Mouse (Mus musculus) forebrain, embryonic 12.5 days (tissue): ENCODE data around the gene B4galt3. TPM values are rescaled to one million over a fixed set of nuclear protein-coding genes. Genes with fewer than 3 reads are reported as not detected.

Experiments used
- ATAC-seq: fragments of 200-750 bp; cut with Nextera tagmentation; 2 replicates; pipeline ENCODE4 v1.8.0; 2017; ENCODE audit warnings: moderate TSS enrichment; ENCODE audit not compliant: low FRiP score
- H3K27ac ChIP-seq: fragments of 300-500 bp; sonication (generic); 2 replicates; pipeline ENCODE4 v1.5.1; 2016; ENCODE audit warnings: mild to moderate bottlenecking
- H3K27me3 ChIP-seq: fragments of 300-500 bp; sonication (generic); 2 replicates; pipeline ENCODE4 v1.6.1; 2016; ENCODE audit warnings: mild to moderate bottlenecking
- H3K36me3 ChIP-seq: fragments of 300-500 bp; sonication (generic); replicated peaks from 2 replicates; pipeline ENCODE4 v1.6.1; 2016; ENCODE audit warnings: mild to moderate bottlenecking
- H3K4me1 ChIP-seq: fragments of 300-500 bp; sonication (generic); 2 replicates; pipeline ENCODE4 v1.6.1; 2016
- H3K4me2 ChIP-seq: fragments of 300-500 bp; sonication (generic); 2 replicates; pipeline ENCODE4 v1.6.1; 2016; ENCODE audit warnings: mild to moderate bottlenecking, moderate library complexity
- H3K4me3 ChIP-seq: fragments of 300-500 bp; sonication (generic); replicated peaks from 2 replicates; pipeline ENCODE4 v1.5.1; 2016; ENCODE audit warnings: mild to moderate bottlenecking
- H3K9ac ChIP-seq: fragments of 300-500 bp; sonication (generic); 2 replicates; pipeline ENCODE4 v1.6.1; 2016; ENCODE audit warnings: mild to moderate bottlenecking
- H3K9me3 ChIP-seq: fragments of 300-500 bp; sonication (generic); 2 replicates; pipeline ENCODE4 v1.6.1; 2016
- WGBS: fragments of 180-500 bp; shearing (Covaris S2); methylation state at CpG from one replicate; pipeline ENCODE4 v1.1.7; 2016; 5-methylcytosine and 5-hydroxymethylcytosine counted together
- polyA plus RNA-seq: library from polyadenylated mRNA; unstranded; fragments of >200 nt; fragmentation: Nextera tagmentation; extraction: Ambion mirVana; gene quantifications from 2 replicates; pipeline ENCODE4 v1.2.1, GENCODE M21; 2016

The B4galt3 gene
- polyA plus RNA-seq, 1 experiment from 2014 or later, result 78.6 TPM

DNA sequence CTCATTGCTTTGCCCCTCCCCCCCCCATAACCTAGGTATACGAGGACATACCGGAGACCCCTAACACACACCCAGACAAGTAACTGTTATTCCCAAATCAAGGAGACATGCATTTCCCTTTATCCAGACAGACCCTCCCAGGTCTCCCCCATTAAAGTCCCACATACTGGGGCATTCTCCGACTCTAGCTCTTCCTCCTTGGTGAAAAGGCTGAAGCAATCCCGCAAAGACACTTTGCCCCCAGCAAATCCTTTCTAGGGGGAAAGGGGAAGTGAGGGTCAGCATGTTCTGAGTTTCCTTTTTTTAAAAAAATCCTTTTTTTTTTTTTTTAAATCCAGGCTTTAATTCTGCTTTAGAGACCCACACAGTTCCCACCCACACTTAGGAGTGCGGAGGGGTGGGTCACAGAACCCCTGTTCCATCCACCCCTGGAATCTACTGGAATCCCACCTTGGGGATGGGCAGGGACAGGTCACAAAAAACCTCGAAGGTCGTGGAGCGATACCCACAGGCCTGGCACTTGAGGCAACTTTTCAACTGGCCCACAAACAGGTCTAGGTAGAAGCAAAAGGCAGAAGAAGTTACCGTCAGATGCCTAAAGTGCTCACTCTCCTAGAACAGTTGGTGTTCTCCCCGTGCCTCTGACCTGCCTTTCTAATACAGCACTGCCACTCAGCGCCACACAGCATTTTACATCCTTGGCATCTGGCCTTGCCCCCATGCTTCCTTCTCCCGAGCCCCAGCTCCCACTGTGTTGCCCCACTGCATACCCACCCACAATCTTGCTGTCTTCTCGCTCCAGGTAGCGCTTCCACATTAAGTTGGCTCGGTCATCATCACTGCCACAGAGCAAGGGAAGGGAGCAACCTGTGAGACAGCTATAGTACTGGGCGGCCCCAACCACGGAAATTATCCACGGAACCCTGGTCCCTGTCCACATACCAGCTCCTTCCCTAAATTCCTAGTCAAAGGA, 13.3 kb downstream of the B4galt3 start:
- no peak overlapping the region for H3K27ac ChIP-seq
- H3K9me3 ChIP-seq, result no peaks in the 10 kb centered on the region
- H3K4me3 ChIP-seq, result no peak overlapping the region
- ATAC-seq, result no peak
- H3K36me3 ChIP-seq, result peaks cover 47% of the 10 kb centered on the region
- 92% methylated on average over 18 of the region's 18 CpGs for WGBS
- H3K27me3 ChIP-seq, result no peaks in the 10 kb centered on the region
- H3K4me1 ChIP-seq, result peaks cover 50% of the 10 kb centered on the region
- no peak overlapping the region for H3K9ac ChIP-seq
- no peak overlapping the region for H3K4me2 ChIP-seq

DNA sequence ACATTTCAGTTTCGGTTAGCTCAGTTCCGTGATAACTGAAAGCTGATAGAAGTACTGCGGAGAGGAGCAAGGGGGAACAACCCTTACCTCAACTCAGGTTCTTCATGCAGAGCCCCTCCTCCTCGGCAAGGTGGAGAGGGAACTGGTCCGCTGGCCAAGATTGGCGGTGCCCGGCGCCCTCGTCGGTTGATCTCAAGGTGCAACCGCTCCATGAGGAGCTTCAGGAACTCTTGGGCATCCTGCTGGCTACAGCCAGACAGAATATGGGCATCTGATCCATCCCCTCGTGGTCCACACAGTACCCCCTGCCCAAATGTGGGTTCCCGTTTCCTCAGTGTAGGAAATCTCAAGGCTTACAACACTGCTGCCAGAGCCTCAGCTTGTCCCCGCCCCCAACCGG, 14.4 kb downstream of the B4galt3 start:
- Histone ChIP-seq H3K36me3 (peaks cover 53% of the 10 kb centered on the region), H3K9ac (no peak overlapping the region), H3K4me3 (no peak overlapping the region), H3K9me3 (no peaks in the 10 kb centered on the region), H3K4me2 (no peak overlapping the region), H3K4me1 (peaks cover 49% of the 10 kb centered on the region), H3K27ac (no peak overlapping the region), H3K27me3 (no peaks in the 10 kb centered on the region)
- ATAC-seq, result no peak
- 90% methylated on average over 15 of the region's 15 CpGs for WGBS

DNA sequence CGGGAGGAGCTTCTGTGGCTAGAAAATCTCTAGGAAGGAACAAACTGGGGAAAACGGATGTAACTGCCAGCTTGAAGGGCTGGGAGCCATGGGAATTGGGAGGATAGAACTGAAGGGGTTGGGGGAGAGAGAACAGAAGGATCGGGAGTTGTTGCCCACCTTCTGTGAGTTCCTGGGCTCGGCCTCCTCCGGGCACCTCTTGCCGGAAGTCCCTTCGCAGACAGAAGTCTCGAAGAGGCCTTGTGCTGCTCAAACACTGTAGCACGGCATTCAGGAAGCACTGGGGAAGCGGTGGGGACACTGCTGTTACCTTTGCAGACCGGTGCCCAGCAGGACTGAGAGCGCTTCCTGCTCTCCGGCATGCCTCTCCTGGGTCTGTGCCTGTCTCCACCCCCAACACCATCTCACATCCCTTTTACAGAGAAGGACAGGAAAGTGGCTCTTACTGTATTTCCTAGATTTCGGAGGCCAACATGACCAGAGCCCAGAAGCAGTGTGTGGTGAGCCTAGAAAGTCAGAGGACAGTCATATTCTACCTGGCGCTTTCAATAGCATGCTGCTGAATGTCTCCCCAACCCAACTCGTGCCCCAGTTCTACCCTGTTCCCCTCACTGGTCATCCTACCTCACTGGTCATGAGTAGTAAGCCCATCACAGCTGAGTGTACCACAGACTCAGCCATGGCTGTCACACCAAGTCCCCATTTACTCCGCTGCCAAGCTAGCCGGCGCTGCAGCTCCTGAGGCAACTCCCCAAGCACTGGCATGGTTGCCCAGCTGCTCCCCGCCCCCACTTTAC, 15.2 kb downstream of the B4galt3 start:
- Histone ChIP-seq H3K36me3 (peaks cover 59% of the 10 kb centered on the region), H3K4me1 (peaks cover 41% of the 10 kb centered on the region), H3K27ac (no peak overlapping the region), H3K4me2 (no peak overlapping the region), H3K9me3 (no peaks in the 10 kb centered on the region), H3K27me3 (no peaks in the 10 kb centered on the region), H3K9ac (0 out of 2 replicates have a peak overlapping the region, but pooled peaks have one; percentile 1), H3K4me3 (no peak overlapping the region)
- ATAC-seq, result no peak
- 89% methylated on average over 20 of the region's 20 CpGs for WGBS

DNA sequence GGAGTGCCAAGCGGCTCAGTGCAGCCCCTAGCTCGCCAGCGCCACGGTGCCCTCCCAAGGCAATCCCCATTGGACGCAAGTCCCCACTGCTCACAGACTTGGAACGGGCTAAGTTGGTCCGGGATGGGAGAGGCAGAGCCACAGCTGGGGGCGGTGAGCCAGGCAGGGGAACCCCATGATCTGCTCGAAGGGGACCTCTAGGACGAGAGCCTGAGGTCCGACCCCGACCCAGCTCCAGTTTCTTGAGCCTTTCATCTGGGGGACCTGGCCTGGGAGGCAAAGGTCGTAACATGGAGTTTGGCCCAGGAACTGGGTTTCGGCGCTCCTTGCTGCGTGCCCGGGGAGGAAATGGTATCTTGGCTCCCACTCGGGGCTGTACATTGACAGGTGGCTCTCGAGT, 16.4 kb downstream of the B4galt3 start:
- WGBS, result 92% methylated on average over 19 of the region's 19 CpGs
- Histone ChIP-seq H3K9me3 (no peaks in the 10 kb centered on the region), H3K27ac (no peak overlapping the region), H3K27me3 (no peaks in the 10 kb centered on the region), H3K4me2 (peak overlapping the region; percentile 63), H3K9ac (peak overlapping the region; percentile 97; the same call in 1 of the 2 replicates), H3K4me3 (peak overlapping the region; percentile 91), H3K36me3 (peaks cover 59% of the 10 kb centered on the region), H3K4me1 (peaks cover 36% of the 10 kb centered on the region)
- ATAC-seq, result no peak

DNA sequence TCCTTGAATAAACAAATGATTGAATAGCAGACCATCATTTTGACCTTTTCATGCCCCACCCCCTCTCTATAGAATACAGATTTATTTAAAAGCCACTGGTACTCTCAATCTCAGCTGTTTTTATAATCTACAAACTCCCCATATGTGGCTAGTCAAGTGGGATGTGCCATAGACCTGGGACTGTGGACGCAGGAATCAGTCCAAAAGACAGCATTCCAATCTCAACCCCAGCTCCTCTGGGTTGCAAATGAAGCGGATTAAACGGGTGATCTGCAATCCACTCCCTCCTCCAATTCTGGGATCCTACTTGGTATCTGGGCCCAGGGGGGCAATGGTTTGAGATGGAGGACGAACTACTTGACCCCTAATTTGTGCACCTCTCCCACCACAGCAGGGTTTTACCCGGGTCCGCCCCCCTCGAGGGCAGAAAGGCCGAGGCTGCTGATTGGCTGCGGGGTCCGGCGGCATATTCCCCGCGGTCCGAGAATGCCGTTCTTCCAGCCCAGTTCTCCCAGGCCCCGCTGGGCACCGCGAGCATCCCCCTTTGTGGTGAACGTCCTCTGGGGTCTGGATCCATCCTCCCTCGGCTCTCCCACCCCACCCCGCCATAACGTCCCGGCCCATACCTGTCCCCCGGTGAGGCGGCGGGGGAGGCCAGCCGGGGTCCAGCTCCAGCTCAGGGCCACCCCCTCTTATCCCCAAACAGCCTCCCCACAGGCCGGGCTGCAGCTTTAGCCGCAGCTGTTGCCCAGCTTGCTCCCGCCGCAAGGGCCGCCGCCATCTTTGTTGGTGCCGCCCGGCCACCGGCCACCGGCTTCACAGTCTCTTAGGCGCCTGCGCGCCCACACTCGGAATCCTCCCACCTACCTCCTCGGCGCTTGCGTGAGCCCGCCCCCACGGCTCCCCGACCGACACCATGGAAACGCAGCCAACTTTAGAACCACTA, 17.3 kb downstream of the B4galt3 start, which contains the start of gene Usp21:
Usp21 (minus strand) TSS at position 856 of the 946 bp plus-strand sequence.
- Histone ChIP-seq H3K9me3 (no peaks in the 10 kb centered on the region), H3K4me3 (peak within 1 kb of the TSS; percentile 91), H3K4me1 (peaks cover 27% of the 10 kb centered on the region), H3K36me3 (peaks cover 54% of the 10 kb centered on the region), H3K4me2 (peak within 1 kb of the TSS; percentile 63), H3K27ac (peak within 1 kb of the TSS; percentile 97), H3K27me3 (no peaks in the 10 kb centered on the region), H3K9ac (peak within 1 kb of the TSS; percentile 97)
- peak; percentile 95 for ATAC-seq
- under 1% methylated on average over 44 of the region's 49 CpGs for WGBS

DNA sequence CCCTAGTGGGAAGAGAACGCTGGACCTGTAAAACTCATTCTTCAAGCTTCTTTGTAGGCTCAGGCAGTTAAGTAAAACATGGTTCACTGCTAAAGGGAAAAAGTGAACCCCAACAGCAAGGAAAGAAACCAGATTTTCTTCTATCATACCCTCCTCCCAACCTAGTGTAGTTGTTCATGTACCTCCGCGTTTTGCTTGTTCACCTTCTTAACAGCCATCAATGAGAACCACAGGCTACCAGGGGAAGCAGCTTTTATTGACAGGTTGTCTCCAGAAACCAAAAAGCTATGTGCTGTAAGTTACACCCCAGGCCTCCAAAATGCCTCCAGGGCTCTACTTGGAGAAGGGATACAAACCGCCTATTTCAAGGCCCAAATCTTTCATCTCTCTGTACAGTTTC, 18.2 kb downstream of the B4galt3 start:
- H3K36me3 ChIP-seq, result peaks cover 49% of the 10 kb centered on the region

DNA sequence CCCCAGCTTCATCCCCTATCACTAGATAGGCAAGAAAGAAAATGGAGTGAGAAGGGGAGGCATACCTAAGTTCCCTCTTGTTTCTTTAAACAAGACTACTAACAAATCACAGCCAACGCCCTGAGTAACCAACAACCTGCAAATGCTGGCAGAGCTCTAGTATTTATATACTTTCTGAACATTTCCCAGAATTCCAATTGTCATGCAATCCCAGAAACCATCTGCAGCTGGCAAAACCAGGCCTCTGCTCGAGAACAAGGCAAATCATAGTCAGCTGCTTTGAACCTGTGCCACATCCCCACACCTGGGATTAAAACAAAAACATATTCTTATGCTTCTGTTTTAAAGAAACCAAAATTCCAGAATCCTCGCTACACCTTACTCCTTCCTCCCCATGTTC, 23.2 kb downstream of the B4galt3 start:
- peak overlapping the region; percentile 74 for H3K4me2 ChIP-seq
- ATAC-seq, result no peak
- H3K4me1 ChIP-seq, result peaks cover 11% of the 10 kb centered on the region
- no peak overlapping the region for H3K27ac ChIP-seq
- H3K9me3 ChIP-seq, result no peaks in the 10 kb centered on the region
- H3K36me3 ChIP-seq, result peaks cover 17% of the 10 kb centered on the region
- peak overlapping the region; percentile 74 for H3K4me3 ChIP-seq
- WGBS, result 90% methylated on average over 3 of the region's 3 CpGs
- no peak overlapping the region for H3K9ac ChIP-seq
- peaks cover 28% of the 10 kb centered on the region for H3K27me3 ChIP-seq

More for the DNA sequence above, 18.2 kb downstream of the B4galt3 start:
- Histone ChIP-seq H3K27me3 (no peaks in the 10 kb centered on the region), H3K4me2 (peak overlapping the region; percentile 63), H3K27ac (peak overlapping the region; percentile 97; the same call in 1 of the 2 replicates), H3K9ac (peak overlapping the region; percentile 97), H3K4me1 (peaks cover 30% of the 10 kb centered on the region), H3K9me3 (no peaks in the 10 kb centered on the region), H3K4me3 (peak overlapping the region; percentile 91)
- 65% methylated on average over 4 of the region's 4 CpGs for WGBS
- ATAC-seq, result no peak

DNA sequence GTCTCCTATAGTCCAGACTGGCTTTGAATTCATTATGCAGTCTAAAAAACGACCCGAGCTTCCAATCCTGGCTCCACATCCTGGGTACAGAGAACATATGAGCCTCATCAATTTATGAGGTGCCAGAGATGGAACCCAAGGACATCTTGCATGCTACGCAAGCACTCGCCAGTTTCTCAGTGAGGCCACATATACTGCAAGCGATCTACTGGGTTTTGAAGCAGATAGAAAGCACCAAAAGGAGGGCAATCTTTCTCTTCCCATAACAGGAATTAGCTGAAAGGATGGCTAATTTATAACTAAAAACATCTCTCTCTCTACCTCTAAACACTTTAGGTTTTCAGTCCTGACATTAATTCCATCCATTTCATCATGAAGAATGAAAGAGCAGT, 23.8 kb downstream of the B4galt3 start:
- peak overlapping the region; percentile 74 for H3K4me3 ChIP-seq
- ATAC-seq, result no peak
- H3K4me2 ChIP-seq, result peak overlapping the region; percentile 74
- peak overlapping the region; percentile 93; the same call in 1 of the 2 replicates for H3K27ac ChIP-seq
- no peaks in the 10 kb centered on the region for H3K9me3 ChIP-seq
- H3K36me3 ChIP-seq, result peaks cover 12% of the 10 kb centered on the region
- peaks cover 30% of the 10 kb centered on the region for H3K27me3 ChIP-seq
- 46% methylated on average over 5 of the region's 5 CpGs for WGBS
- H3K9ac ChIP-seq, result peak overlapping the region; percentile 86
- peaks cover 9% of the 10 kb centered on the region for H3K4me1 ChIP-seq

DNA sequence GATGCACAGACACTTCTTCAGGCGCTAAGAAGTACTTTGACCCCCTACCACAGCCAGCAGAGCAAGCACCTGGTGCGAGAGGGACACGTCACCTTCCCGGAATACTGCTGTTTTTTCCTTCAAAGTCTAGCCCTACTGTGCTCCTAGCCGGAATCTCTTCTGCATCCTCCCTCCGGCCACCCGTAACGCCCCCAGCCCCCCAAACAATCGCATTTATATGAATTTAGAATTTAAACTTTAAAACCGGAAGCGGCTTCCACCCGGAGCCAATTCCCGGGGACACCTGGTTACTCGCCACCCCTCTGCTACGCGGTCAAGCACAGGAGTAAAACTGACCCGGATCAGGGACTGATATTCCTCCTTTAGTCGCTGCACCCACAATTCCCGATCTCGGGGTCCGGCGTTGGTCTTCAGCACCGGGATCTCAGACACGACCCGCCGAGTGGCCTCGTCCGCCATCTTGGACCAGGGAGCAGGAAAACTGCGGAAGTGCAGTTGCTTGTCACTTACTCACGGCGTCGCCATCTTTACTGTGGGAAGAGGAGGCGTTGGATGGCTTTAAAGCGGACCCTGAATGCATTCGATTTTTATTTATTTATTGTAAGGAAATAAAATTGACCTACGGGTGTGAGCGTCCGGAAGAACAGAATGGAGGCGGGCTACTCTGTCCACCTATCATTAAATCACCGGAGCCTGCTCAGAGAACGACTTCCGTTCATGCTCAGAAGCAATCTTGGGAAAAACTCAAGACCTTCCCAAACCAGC, 24.4 kb downstream of the B4galt3 start, which contains the start of gene Ufc1:
Ufc1 (minus strand) TSS at position 727 of the 765 bp plus-strand sequence.
- H3K4me2 ChIP-seq, result peak within 1 kb of the TSS; percentile 74
- peaks cover 9% of the 10 kb centered on the region for H3K4me1 ChIP-seq
- H3K36me3 ChIP-seq, result peaks cover 6% of the 10 kb centered on the region
- ATAC-seq, result peak; percentile 86
- peak within 1 kb of the TSS; percentile 74 for H3K4me3 ChIP-seq
- under 1% methylated on average over 42 of the region's 42 CpGs for WGBS
- H3K27ac ChIP-seq, result peak within 1 kb of the TSS; percentile 93
- H3K27me3 ChIP-seq, result peaks cover 30% of the 10 kb centered on the region
- peak within 1 kb of the TSS; percentile 86 for H3K9ac ChIP-seq
- no peaks in the 10 kb centered on the region for H3K9me3 ChIP-seq

DNA sequence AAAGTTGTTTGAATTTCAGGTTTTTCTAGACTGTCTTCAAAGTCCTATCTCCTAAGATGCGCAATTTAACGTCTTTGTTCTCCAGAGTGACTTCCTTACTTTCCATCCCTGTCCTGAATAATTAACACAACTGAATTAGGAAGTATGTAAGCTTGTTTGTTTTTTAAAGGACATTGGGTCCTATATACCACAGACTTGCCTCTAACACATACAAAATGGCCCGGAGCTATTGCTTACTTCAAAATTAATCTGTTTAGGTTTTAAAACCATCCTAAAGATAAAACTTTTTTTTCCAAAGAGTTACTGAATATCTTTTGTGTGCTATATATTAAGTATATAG, 24.9 kb downstream of the B4galt3 start:
- Histone ChIP-seq H3K9ac (peak overlapping the region; percentile 86; the same call in 1 of the 2 replicates), H3K4me3 (peak overlapping the region; percentile 74), H3K4me2 (peak overlapping the region; percentile 74), H3K27ac (peak overlapping the region; percentile 93), H3K27me3 (peaks cover 30% of the 10 kb centered on the region), H3K4me1 (peaks cover 9% of the 10 kb centered on the region), H3K36me3 (peaks cover under 1% of the 10 kb centered on the region; the same call in 1 of the 2 replicates), H3K9me3 (no peaks in the 10 kb centered on the region)
- ATAC-seq, result peak; percentile 31; the same call in 1 of the 2 replicates
- 18% methylated on average over 3 of the region's 3 CpGs for WGBS

DNA sequence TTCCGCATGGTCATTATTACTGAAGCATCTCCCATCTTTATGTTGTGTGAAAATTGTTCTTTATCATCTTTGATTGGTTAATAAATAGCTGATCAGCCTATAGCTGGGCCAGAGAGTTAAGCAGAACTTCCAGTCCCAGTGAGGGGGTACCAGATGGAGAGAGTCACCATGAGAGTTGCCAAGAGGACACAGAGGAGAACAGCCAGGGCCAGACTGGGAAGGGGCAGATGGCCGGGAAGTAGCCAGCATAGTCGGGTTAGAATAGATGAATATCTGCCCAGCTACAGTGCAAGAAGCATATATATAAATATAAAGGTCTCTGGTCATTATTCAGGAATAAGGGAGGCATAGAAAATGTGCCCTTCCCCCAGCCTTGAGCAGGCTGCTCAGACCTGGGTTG, 28.1 kb downstream of the B4galt3 start:
- Histone ChIP-seq H3K4me1 (peaks cover 7% of the 10 kb centered on the region), H3K4me3 (no peak overlapping the region), H3K9ac (no peak overlapping the region), H3K27me3 (peaks cover 30% of the 10 kb centered on the region), H3K4me2 (no peak overlapping the region), H3K36me3 (no peaks in the 10 kb centered on the region), H3K27ac (no peak overlapping the region), H3K9me3 (no peaks in the 10 kb centered on the region)
- no peak for ATAC-seq
- WGBS, result 72% methylated on average over 3 of the region's 3 CpGs
